Mouse (Mus musculus): ENCODE results near the gene Shroom3. TPM values are rescaled to one million over a fixed set of nuclear protein-coding genes. Genes with fewer than 3 reads are reported as not detected.
A peak's percentile ranks its signal among the peaks of the same experiment; 100 is the strongest.

Shroom3 gene
- polyA plus RNA-seq, 1 experiment from 2014 or later = 8.3 TPM

DNA sequence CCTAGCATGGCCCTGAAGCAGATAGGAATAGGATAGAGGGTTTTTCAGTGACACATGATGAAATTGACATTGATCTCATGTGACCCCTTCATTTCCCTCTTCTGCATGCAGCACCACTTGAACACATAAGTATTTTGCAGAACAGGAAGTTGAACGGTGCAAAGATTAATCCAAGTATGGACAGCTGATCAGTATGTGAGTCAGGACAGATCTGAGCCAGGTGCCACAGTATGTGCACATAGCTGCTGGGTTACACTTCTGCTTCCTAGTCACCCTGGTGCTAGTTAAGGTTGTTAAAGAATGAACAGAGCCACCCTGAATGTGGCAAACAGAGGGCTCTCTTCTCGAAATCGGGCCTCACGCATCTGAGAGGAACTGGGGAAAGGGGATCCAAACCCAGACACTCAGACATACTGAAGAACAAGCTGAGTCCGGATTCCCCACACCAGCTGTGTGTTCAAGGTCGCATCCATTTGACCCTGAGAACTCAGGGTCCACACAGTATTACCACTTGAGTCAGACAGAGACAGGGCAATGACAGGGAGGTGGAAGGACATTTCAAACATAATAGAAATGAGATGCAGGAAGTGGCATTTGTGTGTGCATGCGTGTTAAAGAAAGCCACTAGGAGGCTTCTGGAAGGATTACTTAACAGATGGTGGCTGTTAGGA, 251.2 kb downstream of the Shroom3 start:
- Histone ChIP-seq H3K27ac (ENCODE audit: low read length) (no peak overlapping the region), H3K4me3 (ENCODE audit: low read depth, low read length) (no peak overlapping the region), H3K4me2 (replicated peaks; ENCODE audit: low read depth, low read length) (no peak overlapping the region), H3K27me3 (ENCODE audit: control insufficient read depth, insufficient read depth, low read length) (no peaks in the 10 kb centered on the region), H3K4me1 (ENCODE audit: control insufficient read depth, insufficient read depth, low read length) (peaks cover 14% of the 10 kb centered on the region; the same call in 1 of the 2 replicates), H3K36me3 (ENCODE audit: control insufficient read depth, insufficient read depth, low read length) (peaks cover 3% of the 10 kb centered on the region), H3K9me3 (ENCODE audit: control insufficient read depth, low read depth, low read length) (no peaks in the 10 kb centered on the region), H3K9ac (replicated peaks; ENCODE audit: low read depth, low read length) (no peak overlapping the region)
- 81% methylated on average over 7 of the region's 7 CpGs for WGBS
- ATAC-seq (ENCODE audit: insufficient number of reproducible peaks, insufficient read depth, low FRiP score, low read depth) = no peak

DNA sequence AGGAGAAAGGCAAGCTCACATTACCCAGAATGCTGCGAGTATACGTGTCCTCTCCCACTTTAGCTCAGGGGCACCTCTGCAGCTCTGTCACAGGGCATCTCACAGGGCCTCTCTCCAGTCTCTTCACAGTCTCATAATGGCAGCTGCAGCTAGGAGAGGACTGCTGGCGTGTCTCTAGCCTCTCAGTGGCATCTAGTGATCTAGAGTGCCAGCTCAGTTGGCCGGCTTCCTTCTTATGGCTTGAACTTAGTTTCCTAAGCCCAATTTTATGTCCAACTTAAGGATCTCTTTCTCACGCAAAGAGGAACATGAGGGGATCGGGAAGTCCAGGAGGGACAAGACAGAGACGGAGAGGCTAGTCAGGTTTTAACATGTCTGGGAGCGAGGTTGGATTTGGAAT, 252.6 kb downstream of the Shroom3 start:
- Histone ChIP-seq H3K9me3 (ENCODE audit: control insufficient read depth, low read depth, low read length) (peaks cover 6% of the 10 kb centered on the region; the same call in 1 of the 2 replicates), H3K36me3 (ENCODE audit: control insufficient read depth, insufficient read depth, low read length) (peaks cover 13% of the 10 kb centered on the region), H3K27me3 (ENCODE audit: control insufficient read depth, insufficient read depth, low read length) (no peaks in the 10 kb centered on the region), H3K9ac (replicated peaks; ENCODE audit: low read depth, low read length) (no peak overlapping the region), H3K4me3 (ENCODE audit: low read depth, low read length) (no peak overlapping the region), H3K4me1 (ENCODE audit: control insufficient read depth, insufficient read depth, low read length) (peaks cover 8% of the 10 kb centered on the region; the same call in 1 of the 2 replicates), H3K4me2 (replicated peaks; ENCODE audit: low read depth, low read length) (no peak overlapping the region), H3K27ac (ENCODE audit: low read length) (no peak overlapping the region)
- 86% methylated on average over 8 of the region's 8 CpGs for WGBS
- no peak for ATAC-seq (ENCODE audit: insufficient number of reproducible peaks, insufficient read depth, low FRiP score, low read depth)

DNA sequence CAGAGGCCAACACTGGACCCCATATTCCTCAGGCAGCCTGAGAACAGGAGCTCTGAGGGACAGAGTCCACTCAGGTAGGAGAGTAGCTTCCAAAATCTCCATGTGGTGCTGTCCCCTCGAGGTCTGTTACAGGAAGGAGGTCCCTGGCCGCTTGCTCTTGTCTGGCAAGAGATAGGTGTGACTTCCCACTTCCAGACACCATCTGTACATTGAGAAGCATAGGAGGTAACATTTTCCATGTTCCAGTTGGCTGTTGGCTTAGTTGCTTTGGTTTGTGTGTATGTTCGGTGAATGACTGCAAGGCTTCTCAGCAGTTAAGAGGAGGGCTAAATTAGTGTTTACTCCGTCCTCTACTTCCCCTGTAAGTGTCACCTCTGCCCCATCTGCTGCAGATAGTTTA, 254.5 kb downstream of the Shroom3 start:
- Histone ChIP-seq H3K27me3 (ENCODE audit: control insufficient read depth, insufficient read depth, low read length) (no peaks in the 10 kb centered on the region), H3K4me1 (ENCODE audit: control insufficient read depth, insufficient read depth, low read length) (no peaks in the 10 kb centered on the region), H3K4me2 (replicated peaks; ENCODE audit: low read depth, low read length) (no peak overlapping the region), H3K36me3 (ENCODE audit: control insufficient read depth, insufficient read depth, low read length) (peaks cover 31% of the 10 kb centered on the region), H3K9ac (replicated peaks; ENCODE audit: low read depth, low read length) (no peak overlapping the region), H3K9me3 (ENCODE audit: control insufficient read depth, low read depth, low read length) (peaks cover 24% of the 10 kb centered on the region), H3K27ac (ENCODE audit: low read length) (no peak overlapping the region), H3K4me3 (ENCODE audit: low read depth, low read length) (no peak overlapping the region)
- no peak for ATAC-seq (ENCODE audit: insufficient number of reproducible peaks, insufficient read depth, low FRiP score, low read depth)
- 82% methylated on average over 4 of the region's 4 CpGs for WGBS

DNA sequence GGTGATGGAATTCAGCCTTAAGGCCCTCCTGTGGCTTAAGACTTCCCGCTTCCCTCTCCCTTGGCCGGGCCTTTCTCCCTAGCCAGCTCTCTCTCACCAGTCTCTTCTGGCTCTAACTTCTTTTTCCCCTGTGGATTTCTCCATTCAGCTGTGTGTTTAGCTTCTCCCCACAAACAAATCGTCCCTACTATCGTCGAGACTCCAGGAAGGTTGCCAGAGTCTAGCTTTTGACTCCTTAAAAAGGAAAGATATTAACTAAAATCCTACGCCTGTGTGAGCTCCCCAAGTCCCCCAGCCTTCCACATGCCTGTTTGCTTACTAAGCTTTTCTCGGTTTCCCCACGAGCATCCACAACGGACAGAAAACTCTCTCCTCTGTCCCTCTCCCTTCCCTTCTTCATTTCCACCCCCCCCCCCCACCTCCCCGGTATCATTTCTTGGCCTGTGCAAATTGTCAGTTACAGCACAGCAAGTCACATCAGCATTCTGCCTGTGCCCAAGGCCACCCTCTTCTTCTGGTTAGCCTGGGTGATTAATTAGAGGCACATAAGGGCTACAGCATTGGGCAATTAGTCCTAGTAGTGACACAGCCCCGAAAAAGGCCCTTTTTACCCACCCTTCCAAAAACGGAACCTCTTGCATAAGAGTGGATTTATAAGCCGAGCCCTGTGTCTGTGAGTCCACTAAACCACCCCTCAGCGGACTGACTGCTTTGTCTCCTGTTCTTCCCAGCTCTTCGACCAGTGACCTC, 256.2 kb downstream of the Shroom3 start:
- Histone ChIP-seq H3K36me3 (ENCODE audit: control insufficient read depth, insufficient read depth, low read length) (peaks cover 40% of the 10 kb centered on the region), H3K27me3 (ENCODE audit: control insufficient read depth, insufficient read depth, low read length) (no peaks in the 10 kb centered on the region), H3K4me3 (ENCODE audit: low read depth, low read length) (no peak overlapping the region), H3K27ac (ENCODE audit: low read length) (no peak overlapping the region), H3K9me3 (ENCODE audit: control insufficient read depth, low read depth, low read length) (peaks cover 28% of the 10 kb centered on the region), H3K9ac (replicated peaks; ENCODE audit: low read depth, low read length) (no peak overlapping the region), H3K4me2 (replicated peaks; ENCODE audit: low read depth, low read length) (no peak overlapping the region), H3K4me1 (ENCODE audit: control insufficient read depth, insufficient read depth, low read length) (no peaks in the 10 kb centered on the region)
- ATAC-seq (ENCODE audit: insufficient number of reproducible peaks, insufficient read depth, low FRiP score, low read depth) = no peak
- WGBS = 75% methylated on average over 15 of the region's 15 CpGs

DNA sequence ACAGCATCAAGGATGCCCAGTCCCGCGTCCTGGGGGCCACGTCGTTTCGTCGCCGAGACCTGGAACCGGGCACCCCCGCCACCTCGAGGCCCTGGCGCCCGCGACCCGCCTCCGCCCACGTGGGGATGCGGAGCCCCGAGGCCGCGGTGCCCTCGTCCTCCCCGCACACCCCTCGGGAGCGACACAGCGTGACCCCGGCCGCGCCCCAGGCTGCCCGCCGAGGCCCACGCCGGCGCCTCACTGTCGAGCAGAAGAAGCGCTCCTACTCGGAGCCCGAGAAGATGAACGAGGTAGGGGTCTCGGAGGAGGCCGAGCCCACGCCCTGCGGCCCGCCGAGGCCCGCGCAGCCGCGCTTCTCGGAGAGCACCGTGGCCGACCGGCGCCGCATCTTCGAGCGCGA, 258.9 kb downstream of the Shroom3 start:
- WGBS = 82% methylated on average over 57 of the region's 57 CpGs
- no peak for ATAC-seq (ENCODE audit: insufficient number of reproducible peaks, insufficient read depth, low FRiP score, low read depth)
- Histone ChIP-seq H3K4me3 (ENCODE audit: low read depth, low read length) (no peak overlapping the region), H3K27ac (ENCODE audit: low read length) (no peak overlapping the region), H3K9ac (replicated peaks; ENCODE audit: low read depth, low read length) (no peak overlapping the region), H3K36me3 (ENCODE audit: control insufficient read depth, insufficient read depth, low read length) (peaks cover 47% of the 10 kb centered on the region), H3K27me3 (ENCODE audit: control insufficient read depth, insufficient read depth, low read length) (no peaks in the 10 kb centered on the region), H3K4me1 (ENCODE audit: control insufficient read depth, insufficient read depth, low read length) (no peaks in the 10 kb centered on the region), H3K9me3 (ENCODE audit: control insufficient read depth, low read depth, low read length) (peaks cover 28% of the 10 kb centered on the region), H3K4me2 (replicated peaks; ENCODE audit: low read depth, low read length) (no peak overlapping the region)

DNA sequence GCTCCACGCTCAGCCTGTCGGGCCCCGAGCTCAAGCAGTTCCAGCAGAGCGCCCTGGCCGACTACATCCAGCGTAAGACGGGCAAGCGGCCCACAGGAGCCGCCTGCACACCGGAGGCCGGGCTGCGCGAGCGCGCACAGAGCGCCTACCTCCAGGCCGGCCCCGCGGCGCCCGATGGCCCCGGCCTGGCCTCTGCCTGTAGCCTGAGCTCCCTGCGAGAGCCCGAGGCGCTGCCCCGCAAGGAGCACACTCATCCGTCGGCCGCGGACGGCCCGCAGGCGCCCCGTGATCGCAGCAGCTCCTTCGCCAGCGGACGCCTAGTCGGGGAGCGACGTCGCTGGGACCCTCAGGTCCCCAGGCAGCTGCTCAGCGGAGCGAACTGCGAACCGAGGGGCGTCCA, 259.3 kb downstream of the Shroom3 start:
- 93% methylated on average over 47 of the region's 47 CpGs for WGBS
- ATAC-seq (ENCODE audit: insufficient number of reproducible peaks, insufficient read depth, low FRiP score, low read depth) = no peak

DNA sequence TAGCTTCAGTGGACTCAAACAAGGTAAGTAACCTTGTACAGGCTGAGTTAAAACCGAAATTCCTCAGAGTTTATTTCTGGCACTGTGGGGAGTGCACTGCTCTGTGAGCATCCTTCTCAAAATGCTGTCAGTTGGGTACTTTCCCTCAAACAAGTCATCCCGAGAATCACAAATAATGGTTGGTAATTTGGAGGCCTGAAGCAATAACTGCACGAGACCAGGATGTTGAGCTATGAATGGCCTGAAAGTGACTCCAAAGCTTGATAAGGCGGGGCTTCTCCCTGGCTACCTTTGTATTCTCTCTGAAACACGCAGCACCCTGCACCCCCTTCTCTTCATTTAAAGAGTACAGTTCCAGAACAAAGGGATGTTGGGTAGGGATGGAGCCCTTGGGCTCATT, 261.6 kb downstream of the Shroom3 start:
- peaks cover 7% of the 10 kb centered on the region; the same call in 1 of the 2 replicates for H3K4me1 ChIP-seq (ENCODE audit: control insufficient read depth, insufficient read depth, low read length)
- H3K27me3 ChIP-seq (ENCODE audit: control insufficient read depth, insufficient read depth, low read length) = no peaks in the 10 kb centered on the region
- no peak overlapping the region for H3K4me2 ChIP-seq (replicated peaks; ENCODE audit: low read depth, low read length)
- peaks cover 46% of the 10 kb centered on the region for H3K36me3 ChIP-seq (ENCODE audit: control insufficient read depth, insufficient read depth, low read length)
- H3K9ac ChIP-seq (replicated peaks; ENCODE audit: low read depth, low read length) = no peak overlapping the region
- H3K27ac ChIP-seq (ENCODE audit: low read length) = no peak overlapping the region
- ATAC-seq (ENCODE audit: insufficient number of reproducible peaks, insufficient read depth, low FRiP score, low read depth) = no peak
- H3K9me3 ChIP-seq (ENCODE audit: control insufficient read depth, low read depth, low read length) = peaks cover 28% of the 10 kb centered on the region
- 73% methylated on average over 5 of the region's 5 CpGs for WGBS
- H3K4me3 ChIP-seq (ENCODE audit: low read depth, low read length) = no peak overlapping the region

More for the DNA sequence above, 259.3 kb downstream of the Shroom3 start:
- Histone ChIP-seq H3K4me3 (ENCODE audit: low read depth, low read length) (no peak overlapping the region), H3K9ac (replicated peaks; ENCODE audit: low read depth, low read length) (no peak overlapping the region), H3K27ac (ENCODE audit: low read length) (no peak overlapping the region), H3K4me1 (ENCODE audit: control insufficient read depth, insufficient read depth, low read length) (no peaks in the 10 kb centered on the region), H3K9me3 (ENCODE audit: control insufficient read depth, low read depth, low read length) (peaks cover 28% of the 10 kb centered on the region), H3K27me3 (ENCODE audit: control insufficient read depth, insufficient read depth, low read length) (no peaks in the 10 kb centered on the region), H3K36me3 (ENCODE audit: control insufficient read depth, insufficient read depth, low read length) (peaks cover 47% of the 10 kb centered on the region), H3K4me2 (replicated peaks; ENCODE audit: low read depth, low read length) (no peak overlapping the region)

DNA sequence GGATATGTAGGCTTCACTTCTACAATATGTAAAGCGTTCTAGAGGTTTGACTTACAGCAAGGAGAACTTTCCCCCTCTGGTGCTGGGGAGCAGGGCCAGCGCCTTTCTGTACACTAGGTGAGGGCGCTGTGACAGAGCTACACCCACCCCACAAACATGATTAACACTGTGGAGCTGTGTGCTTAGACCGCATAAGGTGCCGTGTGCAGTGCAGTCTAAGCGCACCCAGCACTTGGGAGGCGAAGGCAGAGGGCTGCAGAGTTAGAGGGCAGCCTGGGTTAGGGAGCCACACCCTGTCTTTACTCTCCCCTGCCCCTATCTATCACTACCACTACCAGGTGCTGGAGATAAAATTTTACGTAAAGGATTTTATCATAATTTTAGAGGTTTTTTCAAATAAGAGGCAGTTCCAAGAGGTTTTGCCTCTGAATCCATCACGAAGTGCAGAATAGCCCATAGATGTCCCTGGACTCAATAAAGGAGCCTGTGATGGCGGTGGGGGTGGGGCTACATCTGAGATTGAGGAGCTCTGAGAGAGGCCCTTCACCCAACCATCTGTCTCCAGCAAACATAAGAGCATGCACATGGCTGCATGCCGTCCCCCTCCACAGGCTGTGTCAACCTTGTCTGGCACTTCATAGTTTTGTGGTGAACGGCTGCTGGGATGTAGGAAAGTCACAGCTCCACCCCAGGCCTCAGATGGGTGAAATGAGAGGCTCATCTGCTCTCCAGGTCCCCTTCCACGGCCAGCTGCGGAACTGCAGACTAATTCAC, 265.9 kb downstream of the Shroom3 start:
- H3K36me3 ChIP-seq (ENCODE audit: control insufficient read depth, insufficient read depth, low read length) = peaks cover 28% of the 10 kb centered on the region; the same call in 1 of the 2 replicates
- peak; percentile 43 for ATAC-seq (ENCODE audit: insufficient number of reproducible peaks, insufficient read depth, low FRiP score, low read depth)
- 64% methylated on average over 14 of the region's 14 CpGs for WGBS

More for the DNA sequence above, 265.9 kb downstream of the Shroom3 start:
- Histone ChIP-seq H3K4me2 (replicated peaks; ENCODE audit: low read depth, low read length) (no peak overlapping the region), H3K4me3 (ENCODE audit: low read depth, low read length) (no peak overlapping the region), H3K4me1 (ENCODE audit: control insufficient read depth, insufficient read depth, low read length) (peaks cover 7% of the 10 kb centered on the region; the same call in 1 of the 2 replicates), H3K9me3 (ENCODE audit: control insufficient read depth, low read depth, low read length) (no peaks in the 10 kb centered on the region), H3K9ac (replicated peaks; ENCODE audit: low read depth, low read length) (no peak overlapping the region), H3K27ac (ENCODE audit: low read length) (no peak overlapping the region), H3K27me3 (ENCODE audit: control insufficient read depth, insufficient read depth, low read length) (no peaks in the 10 kb centered on the region)

Data from stomach, embryonic 14.5 days (tissue).